Mouse (Mus musculus): Measurements from ENCODE around the gene Phpt1.
"Not testable (repeated sequence)": the region's sequence is repeated elsewhere in the genome, so short reads cannot be mapped to it uniquely, and the experiment has no call there.

Gene Phpt1

DNA sequence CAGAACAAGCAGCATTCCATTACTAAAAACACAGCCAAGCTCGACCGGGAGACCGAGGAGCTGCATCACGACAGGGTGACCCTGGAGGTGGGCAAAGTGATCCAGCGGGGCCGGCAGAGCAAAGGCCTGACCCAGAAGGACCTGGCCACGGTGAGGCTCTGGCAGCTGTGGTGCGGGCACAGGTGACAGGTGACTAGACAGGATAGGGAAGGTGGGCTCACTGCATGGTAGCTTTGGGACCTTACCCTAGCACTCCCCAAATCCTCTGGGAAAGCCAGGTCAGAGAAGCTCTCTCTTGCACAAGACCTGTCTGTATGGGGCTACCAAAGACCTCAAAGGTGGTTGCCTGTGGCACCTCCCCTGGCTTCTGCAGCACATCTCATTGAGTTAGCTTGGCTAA, 14.5 kb downstream of the Phpt1 start:
- no peak for DNase-seq (ENCODE audit: low spot score in 2 of 2)

DNA sequence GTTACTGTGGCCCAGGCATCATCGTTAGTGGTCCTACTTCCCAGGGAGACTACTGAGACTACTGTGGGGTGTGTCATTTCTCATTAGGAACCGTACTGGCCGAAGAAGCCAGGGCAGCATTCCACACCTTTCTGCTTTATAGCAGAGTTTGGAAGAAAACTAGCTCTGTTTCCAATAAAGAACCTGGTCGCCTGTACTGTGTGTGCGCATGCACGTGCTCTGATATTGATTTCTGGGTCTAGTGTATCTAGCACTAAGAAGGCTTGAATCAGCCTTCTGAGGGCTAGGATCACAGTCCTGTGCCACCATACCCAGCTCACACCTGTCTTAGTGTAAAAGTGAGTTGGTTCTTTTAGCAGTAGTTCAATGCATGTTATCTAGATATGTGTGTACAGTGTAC, 16.2 kb downstream of the Phpt1 start:
- no peak for DNase-seq (ENCODE audit: low spot score in 2 of 2)

- no peak for DNase-seq (ENCODE audit: low spot score in 2 of 2)
Measured at GRCm38 (mm10) chr2:25557964-25558360, 17.1 kb downstream of the Phpt1 start.

DNA sequence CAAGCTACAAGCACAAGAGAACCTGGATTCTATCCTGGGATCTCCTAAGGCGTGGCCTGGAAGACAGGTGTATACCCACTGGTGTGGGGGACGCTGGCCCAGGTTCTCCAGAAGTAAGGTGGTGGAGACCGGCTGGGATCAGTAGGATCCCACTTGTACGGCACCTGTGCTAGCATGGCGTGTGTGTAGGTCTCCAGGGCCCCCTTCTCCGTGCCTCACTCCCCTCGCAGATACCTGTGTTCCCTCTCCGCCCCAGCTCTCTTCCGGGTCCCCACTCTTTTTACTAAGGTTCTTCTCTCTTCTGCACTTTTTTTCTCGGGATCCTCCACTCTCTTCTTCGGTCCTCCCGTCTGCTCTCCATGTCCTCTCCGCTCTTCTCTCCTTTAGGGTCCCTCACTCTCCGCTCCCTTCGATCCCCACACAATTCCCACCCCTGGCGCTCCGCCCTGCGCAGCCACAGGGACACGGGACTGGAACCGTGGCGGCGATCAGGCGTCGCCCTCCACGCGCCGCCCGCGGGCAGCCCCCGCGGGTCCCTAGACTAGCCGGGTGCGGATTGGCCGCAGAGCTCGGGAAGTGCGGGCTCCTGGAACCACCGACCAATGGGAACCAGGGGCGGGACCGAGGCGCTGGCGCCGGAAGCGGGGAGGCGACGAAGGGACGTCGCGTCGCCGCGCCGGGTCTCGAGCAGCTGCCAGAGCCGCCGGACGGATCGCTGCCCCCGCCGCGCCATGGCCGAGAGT, 17.6 kb downstream of the Phpt1 start, which contains the start of gene Edf1:
Gene Edf1 (plus strand): TSS at position 627 of the 743 bp plus-strand sequence.
- peak; percentile 93 to 94 for DNase-seq (ENCODE audit: low spot score in 2 of 2)

DNA sequence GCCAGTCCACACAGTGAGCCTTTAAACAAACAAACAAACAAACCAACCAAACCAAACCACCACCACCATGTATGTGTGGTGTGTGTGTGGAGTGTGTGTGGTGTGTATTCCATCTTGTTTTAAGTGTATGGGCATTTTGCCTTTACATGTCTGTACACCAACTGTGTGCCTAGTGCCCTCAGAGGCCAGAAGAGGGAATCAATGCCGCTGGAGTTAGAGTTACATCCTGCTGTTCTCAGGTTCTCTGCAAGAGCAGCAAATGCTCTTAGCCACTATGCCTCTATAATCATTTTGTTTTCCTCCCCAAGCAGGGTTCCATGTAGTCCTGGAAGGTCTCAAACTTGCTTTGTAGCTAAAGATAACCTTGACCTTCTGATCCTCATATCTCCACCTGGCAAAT, 18.7 kb downstream of the Phpt1 start:
- DNase-seq (ENCODE audit: low spot score in 2 of 2): no peak

GRCm38 (mm10) chr2:25555479-25555878, 19.5 kb downstream of the Phpt1 start:
- DNase-seq (ENCODE audit: low spot score in 2 of 2): not testable (repeated sequence)

- DNase-seq (ENCODE audit: low spot score in 2 of 2): not testable (repeated sequence)
Measured at GRCm38 (mm10) chr2:25553171-25553786, 21.7 kb downstream of the Phpt1 start.

- peak; percentile 35 to 52 for DNase-seq (ENCODE audit: low spot score in 2 of 2)
Measured at GRCm38 (mm10) chr2:25551186-25551585, 23.8 kb downstream of the Phpt1 start.

- DNase-seq (ENCODE audit: low spot score in 2 of 2): peak; percentile 55 to 66
Measured at GRCm38 (mm10) chr2:25549021-25549991, 25.7 kb downstream of the Phpt1 start.

- DNase-seq (ENCODE audit: low spot score in 2 of 2): peak; percentile 99
Measured at GRCm38 (mm10) chr2:25546811-25547491, 28.1 kb downstream of the Phpt1 start, which contains the start of gene Traf2. Gene Traf2, minus strand, starts transcription at chr2:25546940.

DNA sequence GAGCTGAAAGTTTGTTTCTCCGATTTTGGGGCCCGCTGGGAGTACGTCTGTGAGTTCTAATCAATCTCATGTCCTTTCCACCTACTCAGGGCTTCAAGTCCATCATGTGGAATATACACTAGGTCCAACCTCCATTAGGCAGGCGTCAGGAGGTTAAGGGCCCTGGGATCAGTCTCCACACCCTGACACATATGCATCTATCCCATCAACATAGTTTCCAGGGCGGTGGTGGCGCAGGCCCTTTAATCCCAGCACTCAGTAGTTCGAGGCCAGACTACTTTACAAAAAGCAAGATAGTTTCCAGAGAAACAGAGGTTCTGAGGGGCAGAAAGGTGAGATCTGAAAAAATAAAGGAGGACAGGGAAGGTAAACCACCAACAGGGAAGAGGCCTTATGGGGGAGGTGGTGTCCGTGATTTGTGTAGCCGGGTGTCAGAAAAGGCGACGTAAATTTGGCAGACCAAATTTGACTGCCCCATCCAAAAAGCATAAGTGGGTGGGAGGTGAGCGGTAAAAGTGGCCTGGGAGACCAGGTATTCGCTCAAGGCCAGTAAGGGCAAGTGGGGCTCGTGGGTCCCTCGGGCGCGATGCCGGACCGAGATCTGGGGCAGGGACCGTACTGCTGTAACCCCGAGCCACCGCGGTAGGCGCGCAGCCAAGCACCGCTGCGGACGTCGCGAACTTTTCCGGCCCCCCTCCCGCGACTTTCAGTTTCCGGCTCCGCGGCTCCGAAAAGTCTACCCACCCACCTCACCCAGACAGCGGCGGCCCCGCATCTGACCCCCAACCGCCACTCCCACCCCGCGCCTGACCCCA, 28.8 kb downstream of the Phpt1 start:
- DNase-seq (ENCODE audit: low spot score in 2 of 2): no peak

DNA sequence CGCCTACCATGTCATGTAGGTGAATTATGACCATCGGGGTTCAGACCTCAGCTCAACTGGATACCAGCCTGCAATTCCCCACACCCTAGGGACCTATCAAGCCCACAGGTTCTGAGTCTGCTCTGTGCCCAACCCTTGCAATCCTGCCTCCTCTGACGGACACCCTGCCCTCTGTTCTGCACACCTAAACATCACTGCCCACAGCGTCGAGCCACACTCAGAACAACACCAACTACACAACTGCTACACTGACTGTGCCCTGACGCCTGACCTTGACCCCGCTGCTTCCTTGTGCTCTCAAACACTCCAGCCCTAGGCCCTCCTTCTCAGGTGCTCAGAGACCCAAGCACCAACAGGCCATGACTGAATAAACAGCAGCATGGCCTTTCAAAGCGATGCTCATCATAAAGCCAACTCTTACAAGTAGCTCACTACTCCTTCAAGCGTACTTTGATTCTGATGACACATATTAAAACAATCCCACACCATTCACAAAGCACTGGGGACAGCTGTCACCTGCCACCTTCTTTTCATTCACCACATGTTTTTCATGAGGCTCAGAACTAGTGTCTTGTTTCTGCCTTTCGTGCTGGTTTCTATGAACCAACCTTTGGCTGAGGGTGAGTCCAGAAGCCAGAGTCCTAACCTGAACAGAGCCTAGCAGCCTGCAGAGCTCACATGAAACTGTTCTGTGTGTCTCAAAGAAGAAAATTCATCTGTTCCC, 33.2 kb downstream of the Phpt1 start:
- DNase-seq (ENCODE audit: low spot score in 2 of 2): no peak

GRCm38 (mm10) chr2:25540541-25540948, 34.5 kb downstream of the Phpt1 start:
- no peak for DNase-seq (ENCODE audit: low spot score in 2 of 2)

- DNase-seq (ENCODE audit: low spot score in 2 of 2): no peak
Measured at GRCm38 (mm10) chr2:25536531-25536930, 38.5 kb downstream of the Phpt1 start.

DNA sequence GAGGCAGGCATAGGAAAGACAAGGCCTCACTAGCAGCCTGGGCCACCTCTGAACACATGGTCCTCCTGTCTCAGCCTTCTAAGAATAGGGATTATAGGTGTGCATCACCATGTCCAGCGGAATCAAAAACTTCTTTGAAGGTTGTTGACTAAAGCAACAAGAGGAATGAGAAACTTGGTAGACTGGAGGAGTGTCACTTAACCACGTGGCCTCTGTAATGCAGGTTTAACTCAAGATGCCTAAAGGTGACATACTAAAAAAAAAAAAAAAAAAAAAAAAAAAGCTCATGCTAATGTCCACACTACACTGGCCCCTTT, 40.2 kb downstream of the Phpt1 start:
- no peak for DNase-seq (ENCODE audit: low spot score in 2 of 2)

DNA sequence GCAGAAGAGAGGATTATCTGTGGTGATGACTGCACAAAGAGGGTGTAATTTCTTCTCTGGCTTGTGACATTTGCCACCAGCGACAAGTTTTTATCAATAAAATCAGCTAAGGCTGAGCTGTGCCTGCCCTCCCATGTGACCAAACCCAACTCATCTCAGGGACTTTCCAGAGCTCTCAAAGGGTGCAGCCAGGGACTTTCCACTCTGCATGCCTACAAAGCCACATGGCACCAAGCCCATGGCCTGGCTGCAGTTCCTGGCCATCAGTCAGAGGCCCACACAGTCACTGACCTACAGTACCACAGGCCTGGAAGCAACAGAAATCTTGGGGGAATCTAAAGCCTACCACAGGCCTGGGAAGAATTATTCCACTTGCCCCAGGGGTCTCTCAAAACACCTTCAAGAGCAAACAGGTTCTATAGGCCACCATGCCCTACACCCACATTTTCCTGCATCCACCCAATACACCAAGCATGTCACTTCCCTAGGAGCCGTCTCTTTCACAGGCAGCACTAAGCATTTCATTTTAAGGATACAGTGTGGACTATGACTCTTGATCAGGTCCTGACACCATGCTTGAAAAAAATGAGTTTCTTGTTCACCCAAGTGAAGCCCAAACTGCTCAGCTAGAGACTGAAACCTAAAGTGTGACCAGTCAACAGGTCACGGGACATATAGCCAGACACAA, 40.7 kb downstream of the Phpt1 start:
- peak; percentile 83 to 85 for DNase-seq (ENCODE audit: low spot score in 2 of 2)

DNA sequence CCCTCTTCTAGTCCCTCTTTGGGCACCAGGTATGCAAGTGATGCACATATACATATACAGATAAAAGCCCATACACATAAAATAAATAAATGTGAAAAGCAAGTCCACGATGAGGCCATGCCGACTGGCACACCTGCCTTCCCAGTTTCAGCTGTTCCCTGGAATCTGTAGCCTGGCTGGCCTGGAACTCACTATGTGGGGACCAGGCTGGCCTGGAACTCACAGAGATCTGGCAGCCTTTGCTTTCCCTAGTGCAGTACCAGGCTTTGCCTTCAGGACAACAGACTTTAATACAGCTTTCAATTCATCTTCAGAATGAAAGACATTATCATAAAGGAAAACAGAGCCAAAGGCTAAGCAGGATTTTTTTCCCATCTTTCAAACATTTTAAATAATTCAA, 41.3 kb downstream of the Phpt1 start:
- no peak for DNase-seq (ENCODE audit: low spot score in 2 of 2)

DNA sequence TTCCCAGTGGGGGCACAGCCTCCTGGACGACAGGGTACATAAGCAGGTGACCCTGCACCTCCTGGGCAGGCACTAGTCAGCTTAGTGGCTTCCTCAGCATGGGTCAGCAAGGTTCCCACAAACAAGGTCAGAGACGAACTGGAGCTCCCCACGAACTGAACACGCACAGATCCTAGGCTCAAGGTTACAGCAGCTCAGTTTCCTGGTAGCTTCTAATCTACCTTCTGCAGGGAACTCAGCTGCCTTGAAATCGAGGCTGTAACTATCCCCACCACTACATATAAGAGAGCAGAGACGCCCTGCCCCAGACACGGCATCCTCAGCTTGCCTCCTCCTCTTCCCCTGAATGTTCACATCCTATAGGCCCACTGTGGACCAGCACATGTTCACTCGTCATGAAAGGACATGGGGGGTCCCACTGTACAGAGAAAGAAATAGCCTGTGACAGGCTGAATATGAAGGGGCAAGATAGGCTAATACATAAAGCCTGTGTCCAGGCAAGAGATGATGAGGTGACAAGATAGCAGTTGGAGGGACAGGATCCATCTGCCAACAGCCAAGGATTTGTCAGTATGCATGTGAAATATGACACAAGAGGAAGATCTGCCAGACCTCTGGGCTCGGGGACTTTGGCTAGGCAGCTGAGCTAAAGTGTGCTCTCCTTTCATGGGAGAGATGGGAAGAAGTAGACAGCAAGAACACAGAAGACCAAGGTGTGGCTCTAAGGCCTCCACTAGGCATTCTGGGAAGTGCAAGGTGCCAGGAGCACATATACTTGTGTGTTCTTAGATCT, 48.3 kb downstream of the Phpt1 start:
- DNase-seq (ENCODE audit: low spot score in 2 of 2): no peak
